Mouse (Mus musculus) kidney, adult 18-20 months (tissue): ENCODE data around the gene Tmem190.
A peak's percentile ranks its signal among the peaks of the same experiment; 100 is the strongest.
"Not testable (repeated sequence)": the region's sequence is repeated elsewhere in the genome, so short reads cannot be mapped to it uniquely, and the experiment has no call there.

Experiments used
- DNase-seq: peaks from one replicate; pipeline ENCODE4 v3.0.0; 2021

The Tmem190 gene

GRCm38 (mm10) chr7:4776861-4777830 is 5.6 kb upstream of the Tmem190 start:
- peak; percentile 57 for DNase-seq

GRCm38 (mm10) chr7:4777851-4778637 is 4.7 kb upstream of the Tmem190 start:
- no peak for DNase-seq

- DNase-seq: no peak
Observed at GRCm38 (mm10) chr7:4779921-4780320, 2.8 kb upstream of the Tmem190 start.

GRCm38 (mm10) chr7:4782130-4782529 is 607 bp upstream of the Tmem190 start:
- no peak for DNase-seq

GRCm38 (mm10) chr7:4783667-4784268 is 1.0 kb downstream of the Tmem190 start:
- no peak for DNase-seq

- DNase-seq: peak; percentile 79
Observed at GRCm38 (mm10) chr7:4788499-4789435, 6.0 kb downstream of the Tmem190 start.

- DNase-seq: peak; percentile 88
Observed at GRCm38 (mm10) chr7:4789436-4789935, 6.7 kb downstream of the Tmem190 start, which contains the start of gene Tmem238. Gene Tmem238 (minus strand): TSS chr7:4789656.

GRCm38 (mm10) chr7:4792278-4793212 is 9.8 kb downstream of the Tmem190 start, which contains the start of gene Rpl28:
Gene Rpl28 (plus strand): TSS chr7:4792874.
- peak; percentile 95 for DNase-seq

GRCm38 (mm10) chr7:4793248-4793647 is 10.5 kb downstream of the Tmem190 start:
- DNase-seq: not testable (repeated sequence)

GRCm38 (mm10) chr7:4793674-4794073 is 10.9 kb downstream of the Tmem190 start:
- no peak for DNase-seq

GRCm38 (mm10) chr7:4794631-4795168 is 12.0 kb downstream of the Tmem190 start:
- no peak for DNase-seq

- peak; percentile 22 for DNase-seq
Observed at GRCm38 (mm10) chr7:4795767-4796433, 13.2 kb downstream of the Tmem190 start.

- DNase-seq: no peak
Observed at GRCm38 (mm10) chr7:4802247-4802646, 19.5 kb downstream of the Tmem190 start.

GRCm38 (mm10) chr7:4806716-4807115 is 24.0 kb downstream of the Tmem190 start:
- no peak for DNase-seq

- DNase-seq: not testable (repeated sequence)
Observed at GRCm38 (mm10) chr7:4811131-4811530, 28.4 kb downstream of the Tmem190 start.

- DNase-seq: no peak
Observed at GRCm38 (mm10) chr7:4811842-4812302, 29.1 kb downstream of the Tmem190 start.

- peak; percentile 98 for DNase-seq
Observed at GRCm38 (mm10) chr7:4812303-4813104, 29.8 kb downstream of the Tmem190 start, which contains the start of gene Ube2s. Gene Ube2s (minus strand): TSS chr7:4812590.

- no peak for DNase-seq
Observed at GRCm38 (mm10) chr7:4813105-4813791, 30.5 kb downstream of the Tmem190 start.
